Mouse (Mus musculus): ENCODE results near the gene Fam98c. TPM values are rescaled to one million over a fixed set of nuclear protein-coding genes. Genes with fewer than 3 reads are reported as not detected.

Fam98c gene
- total RNA-seq (2023): 36.9 TPM

DNA sequence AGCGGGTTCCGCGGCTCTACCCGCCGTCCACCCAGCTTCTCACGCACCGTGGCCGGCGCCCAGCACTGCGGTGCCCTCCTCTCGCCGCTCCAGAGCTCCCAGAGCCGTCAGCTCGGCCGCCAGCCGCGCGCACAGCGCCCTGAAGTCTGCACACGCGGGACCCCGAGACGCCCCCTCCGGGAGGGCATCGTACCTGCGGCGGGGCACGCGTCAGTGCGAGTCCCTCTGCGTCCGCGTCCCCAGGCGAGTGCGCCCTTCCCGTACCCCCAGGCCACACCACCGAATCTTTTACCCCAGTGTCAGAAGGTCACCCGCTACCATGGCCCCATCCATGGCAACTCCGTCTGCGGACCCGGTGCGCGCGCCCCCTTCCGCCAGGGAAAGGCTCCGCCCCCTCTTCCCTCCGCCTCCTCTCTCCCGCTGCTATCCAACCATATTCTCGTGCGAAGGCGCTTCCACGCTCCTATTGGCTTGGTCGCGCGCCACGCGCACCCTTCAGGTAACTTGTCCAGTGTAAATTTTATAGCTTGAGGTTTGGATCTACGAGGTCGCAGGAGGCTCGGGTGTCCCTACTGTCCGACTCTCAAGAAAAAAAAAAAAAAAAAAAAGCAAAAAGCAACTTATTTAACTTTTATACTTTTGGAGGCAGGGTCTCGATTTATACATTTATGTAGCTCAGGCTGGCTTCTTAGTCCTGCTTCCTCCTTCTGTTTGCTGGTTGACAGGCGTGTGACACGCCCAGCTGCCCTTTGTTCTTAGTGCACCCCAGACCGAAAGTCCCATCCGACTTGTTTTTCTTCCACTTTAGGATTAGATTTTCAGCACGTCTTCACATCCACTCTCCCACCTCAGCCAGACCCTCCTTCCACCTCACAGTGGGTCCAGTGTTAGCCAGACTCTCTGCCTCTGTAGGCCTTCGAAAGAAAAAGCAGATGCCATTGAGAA, at the start of gene Fam98c:
TSS of gene Fam98c (minus strand) at position 397 of the 945 bp plus-strand sequence.

DNA sequence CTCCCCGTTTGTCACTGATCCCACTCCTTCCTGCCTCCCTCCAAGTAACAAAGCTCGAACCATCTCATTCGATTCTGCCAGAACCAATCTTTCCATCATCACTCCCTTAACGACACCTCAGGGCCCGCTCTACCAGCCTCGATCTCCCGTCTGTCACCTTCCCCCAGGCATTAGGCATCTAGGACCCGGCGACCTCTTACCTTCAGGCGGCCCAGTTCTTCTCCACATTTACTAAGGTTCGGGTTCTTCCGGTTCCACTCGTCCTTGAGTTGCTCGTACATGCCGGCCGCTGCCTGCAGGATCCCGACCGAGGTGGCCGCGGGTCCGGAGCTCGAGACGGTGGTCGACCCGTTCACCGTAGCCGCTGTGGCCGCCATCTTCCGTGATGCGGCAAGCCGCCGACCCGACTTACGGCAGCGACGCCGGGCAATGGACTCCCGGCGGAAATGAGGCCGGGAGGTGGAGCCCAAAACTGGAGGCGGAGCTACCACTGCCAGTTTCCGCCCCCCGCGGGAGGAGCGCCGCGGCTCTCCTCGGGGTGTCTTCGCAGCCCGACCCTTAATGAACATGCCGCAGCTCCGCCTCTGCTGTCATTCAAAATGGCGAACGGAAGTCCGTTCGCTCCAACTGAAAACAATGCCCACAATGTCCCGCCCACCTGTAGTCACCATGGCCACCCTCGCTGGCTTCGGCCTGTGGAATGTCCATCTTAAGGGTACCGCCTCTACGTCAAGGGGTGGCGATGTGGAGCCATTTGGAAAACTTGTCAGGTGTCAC, 24.2 kb upstream of the Fam98c start, which contains the start of gene Psmd8:
TSS of gene Psmd8 (minus strand) at position 625 of the 777 bp plus-strand sequence.

DNA sequence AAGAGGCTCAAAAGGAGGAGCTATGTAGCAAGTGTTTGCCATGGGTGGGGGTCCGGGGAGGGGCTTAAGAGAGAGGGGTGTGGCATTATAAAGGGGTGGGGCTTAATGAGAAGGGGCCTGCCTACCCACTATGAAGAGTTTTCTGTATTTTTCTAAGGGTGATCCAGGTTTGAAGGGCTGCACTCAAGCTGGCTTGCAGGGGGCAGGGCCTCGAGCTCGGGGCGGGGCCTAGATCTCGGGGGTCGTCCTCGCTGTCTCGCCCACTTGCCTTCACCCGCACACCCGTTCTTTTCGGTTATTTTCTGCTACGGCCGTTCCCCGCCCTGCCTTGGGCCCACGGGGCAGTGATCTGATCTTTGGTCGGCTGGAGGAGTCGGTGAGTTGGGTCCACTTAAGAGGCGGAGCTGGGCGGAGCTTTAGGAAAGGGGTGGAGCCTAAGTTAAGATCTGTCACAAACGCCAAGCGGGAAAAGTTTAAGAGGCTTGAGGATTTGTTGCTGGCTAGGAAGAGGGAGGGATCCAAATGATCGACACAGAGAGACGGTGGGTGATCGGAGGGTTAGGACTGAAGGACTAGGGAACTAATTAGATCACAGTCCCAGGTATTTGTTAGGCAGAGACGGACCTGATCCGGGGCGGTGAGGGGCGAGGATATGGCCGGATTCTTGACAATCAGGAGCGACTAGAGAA, 14.2 kb upstream of the Fam98c start, which contains the start of the genes Ggn and Spred3:
TSS of gene Ggn (plus strand) at position 145 of the 689 bp plus-strand sequence.
TSS of gene Spred3 (minus strand) at position 346 of the 689 bp plus-strand sequence.

DNA sequence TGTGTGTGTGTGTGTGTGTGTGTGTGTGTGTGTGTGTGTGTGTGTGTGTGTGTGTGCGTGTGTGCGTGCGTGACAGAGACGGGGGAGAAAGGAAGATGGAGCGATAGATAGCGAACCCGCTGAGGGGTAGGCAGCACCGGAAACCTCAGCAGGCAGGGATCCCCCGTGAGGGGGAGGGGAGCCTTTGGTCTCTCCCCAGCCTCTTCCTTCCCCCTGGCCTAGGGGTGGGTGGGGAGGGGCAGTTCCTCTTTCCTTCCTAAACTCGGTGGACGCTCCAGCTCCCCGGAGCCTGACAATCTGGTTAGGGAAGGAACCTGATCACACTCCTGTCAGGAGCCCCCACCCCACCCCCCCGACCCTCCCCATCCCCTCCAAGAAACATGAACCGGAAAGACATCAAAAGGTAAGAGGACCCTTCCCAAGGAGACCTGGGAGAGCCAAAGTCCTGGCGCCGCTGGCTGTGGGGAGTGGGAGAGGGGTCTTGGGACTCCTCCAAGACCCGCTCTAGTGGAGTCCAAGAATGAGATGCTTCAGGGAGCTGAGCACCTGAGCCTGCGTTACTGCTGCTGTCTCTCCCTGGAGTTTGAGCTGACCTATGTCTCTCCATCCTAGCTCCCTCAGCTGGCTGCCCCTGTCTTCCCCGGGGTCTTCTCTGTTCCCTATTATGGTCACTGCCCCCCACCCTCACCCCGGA, 21.2 kb downstream of the Fam98c start, which contains the start of gene Rasgrp4:
TSS of gene Rasgrp4 (plus strand) at position 159 of the 694 bp plus-strand sequence.

GRCm38 (mm10) chr7:29124970-29125369, 31.1 kb downstream of the Fam98c start, which contains the start of gene Ryr1:
TSS of gene Ryr1 (minus strand) at chr7:29125179.

Other genes starting within 250 kb of the Fam98c start
- 172 TPM for gene Actn4, start 193.9 kb downstream of the Fam98c start, total RNA-seq (2023)
- 306 TPM for gene Eif3k, start 174.4 kb downstream of the Fam98c start, total RNA-seq (2023)
- gene Map4k1, start 174.2 kb downstream of the Fam98c start, total RNA-seq (2023): 83.2 TPM
- not detected for gene Ryr1, start 31.1 kb downstream of the Fam98c start, total RNA-seq (2023)
- 2.9 TPM for gene Rasgrp4, start 21.4 kb downstream of the Fam98c start, total RNA-seq (2023)
- not detected for gene Ggn, start 14.0 kb upstream of the Fam98c start, total RNA-seq (2023)
- 1.0 TPM for gene Spred3, start 14.2 kb upstream of the Fam98c start, total RNA-seq (2023)
- 152 TPM for gene Psmd8, start 24.5 kb upstream of the Fam98c start, total RNA-seq (2023)
- gene Catsperg1, start 57.8 kb upstream of the Fam98c start, total RNA-seq (2023): 0.77 TPM
- 1.3 TPM for gene Kcnk6, start 76.3 kb upstream of the Fam98c start, total RNA-seq (2023)
- 23.8 TPM for gene Yif1b, start 82.1 kb upstream of the Fam98c start, total RNA-seq (2023)
- 1.2 TPM for gene 2200002D01Rik, start 92.2 kb upstream of the Fam98c start, total RNA-seq (2023)
- 78.7 TPM for gene Spint2, start 125.7 kb upstream of the Fam98c start, total RNA-seq (2023)
- gene Ppp1r14a, start 133.1 kb upstream of the Fam98c start, total RNA-seq (2023): 1.8 TPM
- not detected for gene Dpf1, start 147.7 kb upstream of the Fam98c start, total RNA-seq (2023)

Measured in CD4-positive naive resting alpha-beta T cell, adult 57 days (primary cell).